Mouse (Mus musculus): ENCODE data around the gene Fkbp6. TPM values are rescaled to one million over a fixed set of nuclear protein-coding genes. Genes with fewer than 3 reads are reported as not detected.
A peak's percentile ranks its signal among the peaks of the same experiment; 100 is the strongest.

The Fkbp6 gene
- polyA plus RNA-seq, 1 experiment from 2014 or later: not detected

DNA sequence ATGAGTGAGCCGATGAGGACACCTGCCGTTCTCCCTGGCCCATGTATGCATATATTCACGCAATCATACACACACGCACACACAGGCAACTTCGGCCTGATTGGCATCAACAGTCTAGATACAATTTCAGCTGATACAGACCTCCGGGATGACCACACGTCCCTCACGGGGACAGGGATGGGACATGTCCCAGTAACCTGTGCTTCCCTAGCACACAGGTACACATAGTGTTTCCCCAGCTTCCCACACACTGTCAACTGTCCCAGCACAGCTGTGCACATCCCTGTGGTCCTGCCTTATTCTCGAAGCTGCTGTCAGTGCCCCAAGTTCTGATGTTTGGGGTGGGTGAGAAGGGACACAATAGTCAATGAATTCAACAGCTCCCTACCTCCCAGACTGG, 102.5 kb downstream of the Fkbp6 start:
- WGBS: 81% methylated on average over 9 of the region's 9 CpGs
- Histone ChIP-seq H3K4me1 (ENCODE audit: control insufficient read depth, insufficient read depth, low read length) (peaks cover 13% of the 10 kb centered on the region), H3K9ac (ENCODE audit: low read length) (no peak overlapping the region), H3K36me3 (ENCODE audit: control insufficient read depth, insufficient read depth, low read length) (peaks cover 11% of the 10 kb centered on the region), H3K27ac (ENCODE audit: low read depth, low read length) (no peak overlapping the region), H3K4me2 (ENCODE audit: low read depth) (no peak overlapping the region), H3K9me3 (ENCODE audit: control insufficient read depth, low read length) (no peaks in the 10 kb centered on the region; the same call in 1 of the 2 replicates), H3K4me3 (ENCODE audit: low read depth, low read length) (no peak overlapping the region), H3K27me3 (ENCODE audit: control insufficient read depth, insufficient read depth, low read length) (peaks cover 4% of the 10 kb centered on the region; the same call in 1 of the 2 replicates)
- DNase-seq (ENCODE audit: low spot score) (no peak), ATAC-seq (ENCODE audit: insufficient read depth, low FRiP score, low TSS enrichment) (no peak)

DNA sequence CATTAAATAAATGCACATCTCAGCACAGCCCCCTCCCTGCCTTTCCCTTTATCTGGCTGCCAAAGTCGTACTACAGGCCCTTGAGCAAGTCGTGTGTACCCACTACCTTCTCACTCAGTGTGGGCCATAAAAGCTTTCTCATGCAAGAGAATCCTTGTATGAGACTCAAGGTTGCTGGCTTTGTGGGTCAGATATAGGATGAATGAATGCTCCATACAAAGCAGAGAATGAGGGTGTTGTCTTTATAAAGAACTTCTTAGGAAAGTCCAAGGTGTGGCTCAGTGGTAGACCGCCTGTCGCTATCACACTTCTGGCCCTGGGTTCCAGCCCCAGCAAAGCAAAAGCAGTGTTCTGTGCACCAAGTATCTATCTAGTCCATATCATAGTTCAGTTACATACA, 103.3 kb downstream of the Fkbp6 start:
- Histone ChIP-seq H3K9ac (ENCODE audit: low read length) (no peak overlapping the region), H3K36me3 (ENCODE audit: control insufficient read depth, insufficient read depth, low read length) (peaks cover 18% of the 10 kb centered on the region), H3K4me1 (ENCODE audit: control insufficient read depth, insufficient read depth, low read length) (peaks cover 13% of the 10 kb centered on the region), H3K4me2 (ENCODE audit: low read depth) (no peak overlapping the region), H3K4me3 (ENCODE audit: low read depth, low read length) (no peak overlapping the region), H3K9me3 (ENCODE audit: control insufficient read depth, low read length) (no peaks in the 10 kb centered on the region), H3K27me3 (ENCODE audit: control insufficient read depth, insufficient read depth, low read length) (peaks cover 4% of the 10 kb centered on the region; the same call in 1 of the 2 replicates), H3K27ac (ENCODE audit: low read depth, low read length) (no peak overlapping the region)
- 62% methylated on average over 4 of the region's 4 CpGs for WGBS
- no peak for ATAC-seq (ENCODE audit: insufficient read depth, low FRiP score, low TSS enrichment)
- DNase-seq (ENCODE audit: low spot score): no peak

DNA sequence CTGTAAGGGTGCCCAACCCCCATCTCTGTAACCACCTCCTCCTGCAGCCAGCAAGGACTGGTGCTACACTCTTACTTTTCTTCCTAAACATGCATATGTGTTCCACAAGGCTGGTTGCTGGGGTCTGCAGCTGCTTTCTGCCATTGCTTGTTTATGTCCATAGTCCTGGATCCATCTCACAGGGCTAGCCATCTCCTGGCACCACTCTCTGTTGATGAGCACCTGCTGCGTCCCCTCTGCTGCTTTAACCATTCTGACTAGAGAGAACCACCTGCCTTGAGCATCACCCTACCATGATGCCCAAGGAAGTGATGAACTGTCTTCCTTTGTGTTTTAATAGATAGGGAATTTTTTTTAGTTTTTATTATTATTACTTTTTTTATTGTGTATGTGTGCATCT, 106.7 kb downstream of the Fkbp6 start:
- H3K9me3 ChIP-seq (ENCODE audit: control insufficient read depth, low read length): no peaks in the 10 kb centered on the region
- peaks cover 4% of the 10 kb centered on the region; the same call in 1 of the 2 replicates for H3K4me1 ChIP-seq (ENCODE audit: control insufficient read depth, insufficient read depth, low read length)
- no peaks in the 10 kb centered on the region for H3K27me3 ChIP-seq (ENCODE audit: control insufficient read depth, insufficient read depth, low read length)
- WGBS: 79% methylated on average over 1 of the region's 1 CpGs
- ATAC-seq (ENCODE audit: insufficient read depth, low FRiP score, low TSS enrichment) (no peak), DNase-seq (ENCODE audit: low spot score) (no peak)
- peaks cover 36% of the 10 kb centered on the region for H3K36me3 ChIP-seq (ENCODE audit: control insufficient read depth, insufficient read depth, low read length)
- no peak overlapping the region for H3K27ac ChIP-seq (ENCODE audit: low read depth, low read length)
- no peak overlapping the region for H3K4me2 ChIP-seq (ENCODE audit: low read depth)
- no peak overlapping the region for H3K9ac ChIP-seq (ENCODE audit: low read length)
- no peak overlapping the region for H3K4me3 ChIP-seq (ENCODE audit: low read depth, low read length)

DNA sequence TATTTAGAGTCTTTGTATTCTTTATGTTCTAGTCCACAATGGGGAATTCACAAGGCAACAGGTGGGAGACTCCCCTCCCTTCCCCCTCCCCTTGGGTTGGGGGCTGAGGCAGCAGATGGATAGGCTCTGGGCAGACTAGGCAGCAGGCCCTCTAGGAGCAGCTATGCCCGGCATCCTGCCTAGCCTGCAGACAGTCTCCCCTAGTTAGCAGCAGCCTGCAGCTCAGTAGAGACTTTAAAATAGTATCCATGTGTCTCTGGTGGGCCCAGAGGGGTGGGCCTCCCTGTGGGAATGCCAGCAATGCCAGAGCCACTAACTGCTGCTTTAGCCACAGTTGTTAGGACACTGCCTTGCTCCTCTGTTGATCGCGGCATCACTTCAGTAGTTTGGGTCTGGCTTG, 107.2 kb downstream of the Fkbp6 start:
- 94% methylated on average over 3 of the region's 3 CpGs for WGBS
- Histone ChIP-seq H3K9ac (ENCODE audit: low read length) (no peak overlapping the region), H3K27me3 (ENCODE audit: control insufficient read depth, insufficient read depth, low read length) (no peaks in the 10 kb centered on the region), H3K4me2 (ENCODE audit: low read depth) (no peak overlapping the region), H3K36me3 (ENCODE audit: control insufficient read depth, insufficient read depth, low read length) (peaks cover 38% of the 10 kb centered on the region), H3K27ac (ENCODE audit: low read depth, low read length) (no peak overlapping the region), H3K9me3 (ENCODE audit: control insufficient read depth, low read length) (no peaks in the 10 kb centered on the region), H3K4me1 (ENCODE audit: control insufficient read depth, insufficient read depth, low read length) (peaks cover 2% of the 10 kb centered on the region; the same call in 1 of the 2 replicates), H3K4me3 (ENCODE audit: low read depth, low read length) (no peak overlapping the region)
- ATAC-seq (ENCODE audit: insufficient read depth, low FRiP score, low TSS enrichment): no peak
- DNase-seq (ENCODE audit: low spot score): no peak

DNA sequence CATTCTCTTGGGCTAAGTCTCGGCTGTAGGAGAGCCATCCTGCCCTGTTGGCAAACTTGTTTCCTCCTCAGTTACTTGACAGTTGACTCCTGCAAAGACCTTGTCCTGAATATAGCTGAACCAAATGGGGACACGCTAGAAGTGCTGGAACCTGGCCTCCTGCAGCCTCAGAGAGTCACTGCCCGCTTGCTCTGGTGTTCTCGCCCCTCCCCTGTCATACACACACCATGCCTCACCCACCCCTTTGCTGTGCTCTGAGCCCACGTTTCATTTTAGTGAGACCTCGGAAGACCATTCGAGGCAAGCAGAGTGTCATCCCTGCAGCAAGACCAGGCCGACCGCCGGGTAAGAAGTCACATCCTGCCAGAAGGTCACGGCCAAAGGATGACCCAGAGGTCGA, 107.7 kb downstream of the Fkbp6 start:
- Histone ChIP-seq H3K36me3 (ENCODE audit: control insufficient read depth, insufficient read depth, low read length) (peaks cover 42% of the 10 kb centered on the region), H3K27me3 (ENCODE audit: control insufficient read depth, insufficient read depth, low read length) (no peaks in the 10 kb centered on the region), H3K9ac (ENCODE audit: low read length) (no peak overlapping the region), H3K9me3 (ENCODE audit: control insufficient read depth, low read length) (no peaks in the 10 kb centered on the region), H3K4me2 (ENCODE audit: low read depth) (no peak overlapping the region), H3K4me1 (ENCODE audit: control insufficient read depth, insufficient read depth, low read length) (no peaks in the 10 kb centered on the region), H3K27ac (ENCODE audit: low read depth, low read length) (no peak overlapping the region), H3K4me3 (ENCODE audit: low read depth, low read length) (no peak overlapping the region)
- ATAC-seq (ENCODE audit: insufficient read depth, low FRiP score, low TSS enrichment) (no peak), DNase-seq (ENCODE audit: low spot score) (no peak)
- WGBS: 79% methylated on average over 12 of the region's 12 CpGs

Small RNA genes lying within 50 kb of the gene (microRNA-seq; reads per million reads assigned to microRNA genes)
- gene Mir7033: 2.6 reads per million, percentile 2 among the genes with 10 or more reads in this experiment

Other genes starting within 250 kb of the Fkbp6 start
- 19.3 and 23.2 TPM in 2 replicates for gene Tbl2, start 200.4 kb downstream of the Fkbp6 start, polyA plus RNA-seq (2014; fragmentation: Nextera tagmentation; extraction: Ambion mirVana)
- 44.0 and 45.3 TPM in 2 replicates for gene Bcl7b, start 181.8 kb downstream of the Fkbp6 start, polyA plus RNA-seq (2014; fragmentation: Nextera tagmentation; extraction: Ambion mirVana)
- gene Baz1b, start 162.8 kb downstream of the Fkbp6 start, polyA plus RNA-seq (2014; fragmentation: Nextera tagmentation; extraction: Ambion mirVana): 60.3 and 66.3 TPM in 2 replicates
- gene Fzd9, start 98.8 kb downstream of the Fkbp6 start, polyA plus RNA-seq (2014; fragmentation: Nextera tagmentation; extraction: Ambion mirVana): 9.0 and 9.5 TPM in 2 replicates
- gene Trim50, start 3.3 kb upstream of the Fkbp6 start, polyA plus RNA-seq (2014; fragmentation: Nextera tagmentation; extraction: Ambion mirVana): not detected in 2 replicates
- gene Nsun5, start 19.9 kb upstream of the Fkbp6 start, polyA plus RNA-seq (2014; fragmentation: Nextera tagmentation; extraction: Ambion mirVana): 30.3 and 30.5 TPM in 2 replicates
- gene Pom121, start 44.5 kb upstream of the Fkbp6 start, polyA plus RNA-seq (2014; fragmentation: Nextera tagmentation; extraction: Ambion mirVana): 19.9 and 20.3 TPM in 2 replicates
- gene Hip1, start 195.1 kb upstream of the Fkbp6 start, polyA plus RNA-seq (2014; fragmentation: Nextera tagmentation; extraction: Ambion mirVana): 55.5 and 57.3 TPM in 2 replicates
- not detected in 2 replicates for gene Ccl26, start 213.5 kb upstream of the Fkbp6 start, polyA plus RNA-seq (2014; fragmentation: Nextera tagmentation; extraction: Ambion mirVana)
- gene Ccl24, start 223.0 kb upstream of the Fkbp6 start, polyA plus RNA-seq (2014; fragmentation: Nextera tagmentation; extraction: Ambion mirVana): 0.48 and 1.1 TPM in 2 replicates

Data from neural tube, embryonic 11.5 days (tissue).